Mouse (Mus musculus): ENCODE measurements around the gene Acaca.
"Not testable (repeated sequence)": the region's sequence is repeated elsewhere in the genome, so short reads cannot be mapped to it uniquely, and the experiment has no call there.

Gene Acaca

DNA sequence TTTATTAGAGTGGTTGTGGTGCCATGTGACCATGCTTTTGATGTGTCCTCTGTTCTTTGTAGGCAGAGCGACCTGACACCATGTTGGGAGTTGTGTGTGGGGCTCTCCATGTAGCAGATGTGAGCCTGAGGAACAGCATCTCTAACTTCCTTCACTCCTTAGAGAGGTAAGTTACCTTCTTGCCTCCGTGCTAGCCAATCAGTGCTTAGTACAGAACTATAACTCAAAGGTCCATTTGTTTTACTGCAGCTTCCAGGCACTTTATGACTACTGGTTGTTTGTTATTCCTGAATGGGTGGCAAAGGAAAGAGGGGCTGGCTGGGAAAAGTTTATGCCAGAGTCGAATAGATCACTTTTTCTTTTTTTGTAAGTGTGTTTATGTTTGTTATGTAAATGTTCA lies 121.7 kb downstream of the Acaca start:
- DNase-seq = no peak

DNA sequence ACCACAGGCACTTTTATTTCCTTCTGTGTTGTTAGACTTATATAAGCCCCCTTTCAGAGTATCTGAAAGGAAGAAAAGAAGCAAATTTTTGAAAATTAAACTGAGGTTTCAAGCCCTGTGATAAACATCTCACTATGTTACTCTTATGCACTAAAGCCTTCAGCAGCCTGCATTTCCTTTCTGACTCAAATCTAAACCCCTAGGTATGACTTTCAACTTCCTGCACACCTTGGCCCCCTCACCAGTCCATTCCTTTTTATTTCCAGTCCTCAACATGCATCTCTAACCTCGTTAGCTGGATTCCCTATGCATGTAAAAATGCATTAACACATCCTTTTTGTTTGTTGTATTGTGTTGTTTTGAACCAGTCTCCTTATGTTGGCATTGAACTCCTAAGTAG lies 123.0 kb downstream of the Acaca start:
- DNase-seq = no peak

DNA sequence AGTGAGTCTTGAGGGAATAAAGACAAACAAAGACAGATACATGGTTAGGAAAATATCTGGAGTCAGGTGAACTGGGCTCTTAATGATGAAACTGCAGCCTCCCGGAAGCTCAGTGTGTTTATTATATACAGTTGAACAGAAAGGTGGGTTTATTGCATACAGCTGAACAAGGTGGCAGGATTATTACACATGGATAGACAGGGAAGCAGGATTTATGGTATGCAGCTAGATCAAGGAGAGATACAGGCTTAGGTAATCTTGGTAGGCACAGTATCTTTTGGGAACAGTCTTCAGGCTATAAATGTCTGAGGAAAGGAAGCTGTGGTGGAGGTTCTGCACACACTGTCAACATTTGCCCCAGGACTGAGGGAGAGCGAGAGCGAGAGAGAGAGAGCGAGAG lies 126.4 kb downstream of the Acaca start:
- no peak for DNase-seq

DNA sequence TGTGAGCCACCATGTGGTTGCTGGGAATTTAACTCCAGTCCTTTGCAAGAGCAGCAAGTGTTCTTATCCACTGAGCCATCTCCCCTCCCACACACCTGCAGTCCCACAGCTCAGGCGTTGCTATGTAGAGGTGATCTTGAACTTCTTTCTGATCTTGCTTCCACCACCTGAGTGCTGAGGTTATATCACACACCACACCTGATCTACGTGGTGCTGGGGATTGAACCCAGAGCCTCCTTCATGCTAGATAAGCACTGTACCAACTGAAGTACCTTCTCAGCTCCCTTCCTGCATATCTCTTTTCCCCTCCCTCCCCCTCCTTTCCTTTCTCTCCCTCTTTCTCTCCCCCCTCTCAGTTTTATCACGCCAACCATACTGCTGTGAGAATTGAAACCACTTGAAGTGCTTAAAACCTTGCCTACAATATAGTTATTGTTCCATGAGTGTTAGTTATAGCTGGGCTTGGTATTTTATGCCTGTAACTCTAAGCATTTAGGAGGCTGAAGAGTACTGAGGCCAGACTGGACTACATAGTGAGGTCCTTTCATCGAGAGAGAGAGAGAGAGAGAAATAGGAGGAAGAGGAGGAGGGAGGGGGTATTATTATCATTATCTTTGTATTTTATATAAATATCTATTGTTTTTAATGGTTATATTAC lies 128.7 kb downstream of the Acaca start:
- no peak for DNase-seq

DNA sequence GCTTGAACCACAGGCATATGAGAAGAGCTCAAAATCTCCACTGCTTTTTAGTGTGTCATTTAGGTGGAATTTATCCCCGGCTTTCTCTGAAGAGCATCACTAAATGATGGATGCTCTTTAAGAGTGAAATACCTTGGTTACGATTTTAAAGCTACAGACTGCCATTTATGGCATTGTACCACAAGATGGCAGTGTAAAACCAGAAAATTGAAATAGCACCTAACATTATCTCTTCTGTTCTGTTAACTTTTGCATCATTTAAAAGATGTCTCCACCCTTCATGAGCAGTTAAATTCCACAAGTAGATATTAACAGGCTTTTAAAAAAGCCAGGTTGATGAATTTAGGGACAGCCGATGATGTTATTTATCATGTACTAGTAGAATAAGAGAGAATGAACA lies 135.0 kb downstream of the Acaca start:
- peak; percentile 30 for DNase-seq

DNA sequence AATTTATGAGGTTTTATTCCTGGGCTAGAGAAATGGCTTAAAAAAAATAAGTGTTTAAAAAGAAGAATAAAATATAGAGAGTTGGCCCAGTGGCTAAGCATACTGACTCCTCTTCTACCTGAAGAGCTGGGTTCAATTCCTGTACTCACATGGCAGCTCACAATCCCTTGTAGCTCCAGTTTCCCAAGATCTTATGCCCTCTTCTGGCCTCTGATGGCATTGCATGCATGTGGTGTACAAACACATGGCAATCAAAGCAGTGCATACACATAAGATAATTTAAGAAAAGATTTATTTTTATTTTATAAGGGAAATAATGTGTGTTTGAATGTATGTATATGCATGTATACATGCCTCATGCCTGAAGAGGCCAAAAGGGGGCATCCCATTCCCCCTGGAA lies 138.6 kb downstream of the Acaca start:
- DNase-seq = peak; percentile 41

DNA sequence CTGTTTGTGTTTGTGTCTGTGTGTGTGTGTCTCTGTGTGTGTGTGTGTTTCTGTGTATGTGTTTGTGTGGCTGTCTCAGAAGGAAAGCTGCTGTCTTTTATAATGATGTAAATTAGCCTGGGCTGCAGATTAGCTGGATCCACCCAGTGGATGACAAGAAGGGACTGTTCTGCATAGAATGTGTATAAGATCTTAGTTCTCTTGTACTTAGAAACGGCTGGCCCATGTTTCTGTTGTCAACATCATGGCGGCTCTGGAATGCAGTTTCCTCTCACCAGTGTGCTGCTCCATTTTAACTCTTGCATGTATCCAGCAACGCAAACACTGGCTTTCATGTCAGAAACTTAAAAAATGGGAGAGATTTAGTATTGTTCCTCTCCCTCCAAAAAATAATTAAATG lies 141.0 kb downstream of the Acaca start:
- no peak for DNase-seq

DNA sequence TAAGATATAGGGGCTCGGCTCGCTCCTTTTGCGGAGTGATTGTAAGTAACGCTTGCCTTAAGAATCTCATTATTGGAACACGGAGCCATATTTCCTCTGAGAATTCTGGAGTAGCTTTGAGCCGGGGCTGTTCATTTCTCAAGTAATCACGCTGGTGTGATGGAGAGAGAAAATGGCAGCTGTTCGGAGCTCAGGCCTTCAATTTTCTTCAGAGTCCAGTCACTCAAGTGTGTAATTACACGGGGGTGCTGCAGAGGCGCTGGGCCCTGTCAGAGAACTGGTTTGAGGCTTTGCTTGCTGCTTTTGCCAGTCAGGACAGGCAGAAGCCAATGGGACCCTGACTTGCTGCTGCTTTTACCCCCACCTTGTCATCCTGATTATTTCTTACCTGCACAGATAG lies 142.5 kb downstream of the Acaca start:
- DNase-seq = no peak

DNA sequence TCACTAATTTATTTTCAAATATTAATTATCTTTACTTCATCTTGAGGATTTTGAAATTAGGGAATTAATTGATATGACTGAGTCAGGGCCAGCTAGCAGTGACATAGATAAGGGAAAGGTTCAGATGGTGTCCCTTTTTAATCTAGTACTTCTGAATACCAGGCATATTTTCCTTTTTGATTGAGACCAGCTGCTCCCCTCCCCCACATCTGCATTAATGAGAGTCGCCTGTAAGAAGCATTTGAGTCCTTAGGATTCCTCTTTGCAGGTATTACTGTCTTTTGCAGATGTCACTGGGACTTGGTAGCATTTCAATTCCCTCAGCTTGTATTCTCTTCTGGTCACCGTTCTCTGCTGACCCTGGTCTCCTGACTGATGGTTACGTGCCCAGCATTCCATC lies 143.1 kb downstream of the Acaca start:
- DNase-seq = no peak

DNA sequence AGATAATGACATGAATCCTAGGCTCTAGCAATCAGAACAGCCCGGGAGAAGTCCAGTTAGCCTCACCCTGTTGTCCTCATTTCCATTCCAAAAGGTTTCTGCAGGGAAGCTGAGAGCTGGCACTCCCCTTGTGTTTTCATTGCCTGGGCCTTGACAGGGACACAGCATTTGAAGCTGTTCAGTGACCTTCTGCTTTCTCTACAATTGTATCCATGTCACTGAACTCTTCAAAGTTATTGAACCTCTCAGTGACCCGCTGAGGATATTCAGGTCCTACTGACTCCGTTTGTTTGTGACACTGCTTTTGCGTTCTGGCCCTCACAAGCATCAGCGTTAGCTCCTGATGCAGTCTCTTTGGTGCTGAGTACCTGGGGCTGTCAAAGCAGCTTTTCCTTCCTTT lies 147.5 kb downstream of the Acaca start:
- no peak for DNase-seq

DNA sequence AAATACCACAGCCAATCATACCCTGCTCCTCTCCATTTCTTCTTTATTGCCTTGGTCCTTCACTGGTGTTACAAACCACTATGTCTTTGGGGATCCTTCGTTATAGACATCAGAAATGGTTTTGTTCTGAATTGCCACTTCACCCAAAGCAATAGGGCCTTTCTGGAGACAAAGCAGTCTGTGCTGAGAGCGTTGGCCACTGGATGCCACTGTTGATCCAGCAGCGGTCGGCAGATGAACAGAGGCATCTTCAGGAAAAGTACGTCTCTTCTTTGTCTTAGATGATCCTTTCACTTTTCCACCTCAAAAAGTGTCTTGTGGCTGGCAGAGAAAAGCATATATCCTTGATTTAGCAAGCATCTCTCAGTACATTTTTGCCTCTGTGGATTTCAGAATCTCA lies 151.8 kb downstream of the Acaca start:
- DNase-seq = no peak

DNA sequence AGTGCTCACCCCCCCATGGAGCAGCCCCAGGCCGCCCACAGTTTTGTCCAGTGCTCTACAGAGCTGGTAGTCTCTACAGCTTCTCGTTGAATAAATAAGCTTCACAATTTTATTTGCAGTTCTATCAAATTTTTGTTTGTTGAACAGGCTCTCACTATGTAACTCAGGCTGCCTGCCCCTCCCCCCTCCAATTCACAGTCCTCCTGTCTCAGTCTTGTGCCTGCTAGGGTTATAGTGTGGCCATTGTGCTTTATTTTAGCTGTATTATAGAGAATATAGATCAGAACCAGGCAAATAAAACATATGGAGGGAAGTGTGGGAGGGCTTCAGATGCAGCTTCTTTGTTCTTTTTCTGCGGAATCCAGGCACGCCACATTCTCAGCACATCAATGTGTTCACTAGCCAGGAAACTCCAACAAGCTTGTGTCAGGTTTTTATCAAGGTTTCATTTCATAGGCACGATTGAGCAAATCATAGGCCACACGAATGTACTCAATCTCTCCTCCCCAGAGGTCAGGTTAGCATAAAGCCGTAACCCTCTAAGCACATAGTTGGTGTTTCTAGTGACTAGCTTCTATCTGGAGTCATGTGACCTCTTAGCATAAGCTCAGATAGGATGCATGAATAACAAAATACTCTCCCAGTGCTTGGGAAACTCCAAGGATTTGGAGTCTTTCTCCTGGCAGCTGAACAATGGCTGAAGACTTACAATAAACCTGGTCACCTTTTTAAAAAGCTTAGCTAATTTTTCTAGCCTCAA lies 153.7 kb downstream of the Acaca start:
- DNase-seq = no peak

DNA sequence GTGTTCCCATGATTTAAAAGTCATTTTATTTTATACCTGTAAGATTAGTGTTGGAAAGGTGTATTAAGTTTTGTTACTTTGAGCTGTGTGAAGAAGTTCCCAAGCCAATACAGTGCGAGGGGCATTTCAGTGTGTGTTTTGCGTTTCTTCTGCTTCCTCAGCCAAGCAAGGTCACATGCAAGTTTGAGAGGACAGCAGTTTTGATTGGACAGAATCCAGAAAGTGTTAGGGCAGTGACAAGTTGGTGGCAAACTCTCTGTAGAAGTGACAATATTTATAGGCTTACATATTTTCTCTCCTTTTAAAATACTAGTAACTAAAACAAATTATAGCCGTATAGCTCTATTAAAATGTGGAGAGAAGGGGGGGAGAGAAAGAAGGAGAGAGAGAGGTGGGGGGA lies 161.3 kb downstream of the Acaca start:
- no peak for DNase-seq

DNA sequence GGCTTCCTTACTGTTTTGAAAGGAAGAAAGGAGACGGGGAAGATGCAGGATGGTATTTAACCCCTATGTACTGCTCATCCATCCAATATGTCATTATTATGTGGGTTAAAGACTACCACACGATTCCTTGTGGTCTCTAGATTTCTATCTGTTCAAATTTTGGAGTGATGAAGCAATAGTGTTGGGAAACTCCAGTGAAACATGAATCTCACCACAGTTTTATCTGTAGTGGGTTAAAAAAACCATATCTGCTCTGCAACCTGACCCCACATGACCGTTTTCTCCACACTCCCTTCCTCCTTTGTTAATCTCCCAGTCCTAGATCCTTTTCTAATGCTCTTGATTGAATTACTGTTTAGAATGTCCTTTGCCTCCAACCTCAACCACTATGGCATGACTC lies 163.1 kb downstream of the Acaca start:
- DNase-seq = no peak

DNA sequence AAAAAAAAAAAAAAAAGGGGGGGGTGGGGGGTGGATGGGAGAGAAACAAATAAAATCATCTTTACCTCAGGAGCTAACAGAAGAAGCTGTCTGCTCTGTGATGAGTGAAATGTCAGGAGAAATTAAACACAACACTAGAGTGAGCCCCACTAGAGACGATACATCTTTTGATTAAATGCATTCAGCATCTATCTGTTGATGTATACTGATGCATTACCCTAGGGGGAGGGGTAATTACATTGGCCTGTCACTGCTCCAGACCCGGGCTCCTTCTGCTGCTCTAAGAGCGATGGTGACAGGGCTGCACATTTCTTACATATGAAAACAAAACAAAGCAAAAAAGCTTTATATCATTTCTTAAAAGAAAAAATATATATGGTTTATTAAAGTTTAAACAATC lies 163.8 kb downstream of the Acaca start:
- no peak for DNase-seq

DNA sequence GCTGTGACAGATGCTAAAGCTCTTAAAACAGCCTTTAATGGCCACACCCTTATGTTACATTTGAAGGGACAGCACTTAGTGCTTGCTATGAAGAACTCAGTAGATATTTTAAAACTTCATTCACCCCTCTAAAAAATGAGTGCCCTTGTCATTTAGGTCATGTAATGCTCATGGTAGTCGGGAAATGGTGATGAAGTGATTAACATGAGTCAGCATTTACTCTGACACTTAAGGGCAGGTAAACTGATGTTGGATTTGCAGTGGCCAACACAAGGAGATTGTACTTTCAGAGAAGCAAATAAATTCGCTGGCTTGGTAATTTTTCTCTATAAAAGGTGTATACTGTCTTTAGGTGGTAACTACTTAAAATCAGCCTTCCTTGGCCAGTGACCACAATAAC lies 166.9 kb downstream of the Acaca start:
- no peak for DNase-seq

DNA sequence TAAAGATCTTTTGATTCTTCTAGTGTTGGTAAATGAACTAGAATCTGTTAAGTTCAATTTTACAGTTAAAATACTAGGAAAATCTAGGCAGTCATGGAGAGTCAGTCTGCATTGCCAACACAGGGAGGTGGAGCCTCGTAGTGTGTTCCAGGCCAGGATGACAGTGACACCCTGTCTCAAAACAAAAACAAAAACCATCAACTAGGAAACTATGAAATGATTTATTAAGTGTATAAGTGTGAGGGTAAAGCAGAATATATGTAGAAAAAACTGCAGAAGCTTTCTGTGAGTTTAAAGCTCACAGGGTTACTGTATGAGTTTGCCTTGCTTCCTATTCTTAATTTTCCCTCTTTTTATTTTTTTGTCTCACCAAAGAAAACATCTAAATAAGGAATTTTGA lies 176.0 kb downstream of the Acaca start:
- no peak for DNase-seq

DNA sequence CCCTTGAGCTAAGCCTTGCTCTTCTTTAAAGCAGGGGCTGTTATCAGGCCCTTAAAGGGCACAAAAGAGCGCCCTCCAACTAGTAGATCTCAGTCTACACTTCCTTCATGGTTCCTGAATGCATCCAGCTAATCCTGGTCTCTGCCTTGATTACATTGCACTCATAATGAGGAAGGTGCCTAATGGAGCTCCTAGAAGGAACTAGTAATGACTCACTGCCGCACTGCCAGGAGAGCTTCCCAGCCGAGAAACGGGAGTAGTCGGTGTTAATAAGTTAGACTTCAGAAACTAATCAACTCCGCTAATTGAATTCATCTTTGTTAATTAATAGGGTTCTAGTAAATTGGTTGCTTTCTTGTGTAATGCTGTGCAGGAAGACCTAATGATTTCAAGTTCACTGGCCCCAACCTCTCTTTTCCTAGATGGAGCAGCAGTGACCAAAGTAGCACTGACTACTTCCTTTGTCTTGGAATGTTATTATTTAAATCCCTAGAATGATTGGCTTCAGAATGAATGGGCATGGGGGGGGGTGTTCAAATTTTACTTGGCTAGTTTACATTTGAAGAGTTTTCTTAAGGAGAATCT lies 176.8 kb downstream of the Acaca start:
- DNase-seq = no peak

DNA sequence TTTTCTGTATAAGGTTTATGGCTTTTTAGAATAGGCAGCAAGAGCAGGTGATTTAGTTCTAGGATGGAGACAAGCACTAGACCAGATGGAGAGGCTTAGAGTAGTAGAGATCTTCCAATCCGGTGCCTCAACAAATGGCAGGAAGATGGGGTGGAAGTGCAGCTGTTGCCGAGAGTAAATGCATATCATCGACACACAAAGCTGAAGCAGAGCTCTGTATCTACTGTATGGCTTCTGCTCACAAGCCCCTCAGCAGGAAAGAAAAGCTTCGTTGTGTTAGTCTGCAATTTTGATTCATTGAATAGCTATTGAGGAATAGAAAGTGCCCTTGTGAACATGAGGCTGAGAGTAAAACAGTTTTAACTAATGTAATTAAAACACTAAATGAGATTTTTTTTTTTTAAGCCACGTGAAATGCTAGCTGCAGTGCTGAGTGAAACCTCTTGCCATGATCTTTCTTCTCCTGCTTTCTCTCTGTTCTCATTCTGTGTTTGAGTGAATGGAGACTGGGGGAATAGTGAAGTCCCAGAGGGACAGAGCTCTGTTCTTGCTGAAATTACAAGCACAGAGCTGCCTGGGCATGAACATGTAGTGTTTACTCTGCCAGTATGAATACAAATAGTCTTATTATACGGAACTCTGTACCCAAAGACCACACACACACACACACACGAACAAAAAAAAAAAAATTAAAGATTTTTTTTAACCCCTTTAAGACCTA lies 194.7 kb downstream of the Acaca start:
- DNase-seq = no peak

DNA sequence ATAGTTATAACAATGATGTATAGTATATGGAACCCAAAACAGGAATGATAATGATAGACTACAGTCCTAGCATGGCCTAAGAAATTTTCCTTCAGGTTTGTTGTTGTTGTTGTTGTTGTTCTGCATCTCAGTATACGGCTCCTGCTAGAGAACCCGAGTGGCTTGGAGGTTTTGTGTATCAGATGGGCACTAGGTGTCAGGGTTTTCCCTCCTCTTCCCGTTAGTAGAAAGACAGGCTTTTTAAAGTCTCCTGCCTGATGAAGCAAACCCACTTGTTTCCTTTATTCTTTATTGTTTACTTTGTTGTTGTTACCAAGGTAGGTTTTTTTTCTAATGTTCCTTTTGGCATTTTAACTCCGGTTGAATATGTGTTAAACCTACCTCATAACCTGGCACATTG lies 197.6 kb downstream of the Acaca start:
- DNase-seq = no peak

DNA sequence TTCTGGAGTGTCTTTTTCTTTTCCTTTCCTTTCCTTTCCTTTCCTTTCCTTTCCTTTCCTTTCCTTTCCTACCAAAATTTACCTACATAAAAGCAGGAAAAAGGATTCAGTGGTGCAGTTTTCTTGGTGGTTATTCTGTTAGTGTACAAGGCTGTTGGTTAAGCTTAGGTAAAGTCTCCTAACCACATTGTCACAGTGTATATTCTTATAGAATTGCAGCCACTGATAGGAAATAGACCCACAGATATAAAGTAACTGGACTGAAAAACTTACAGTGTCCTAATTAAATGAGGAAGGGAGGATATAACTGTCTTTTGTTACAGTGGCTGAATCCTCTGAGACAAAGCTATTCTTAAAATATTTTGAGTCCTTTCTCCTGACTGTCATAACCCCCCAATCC lies 202.9 kb downstream of the Acaca start:
- no peak for DNase-seq

DNA sequence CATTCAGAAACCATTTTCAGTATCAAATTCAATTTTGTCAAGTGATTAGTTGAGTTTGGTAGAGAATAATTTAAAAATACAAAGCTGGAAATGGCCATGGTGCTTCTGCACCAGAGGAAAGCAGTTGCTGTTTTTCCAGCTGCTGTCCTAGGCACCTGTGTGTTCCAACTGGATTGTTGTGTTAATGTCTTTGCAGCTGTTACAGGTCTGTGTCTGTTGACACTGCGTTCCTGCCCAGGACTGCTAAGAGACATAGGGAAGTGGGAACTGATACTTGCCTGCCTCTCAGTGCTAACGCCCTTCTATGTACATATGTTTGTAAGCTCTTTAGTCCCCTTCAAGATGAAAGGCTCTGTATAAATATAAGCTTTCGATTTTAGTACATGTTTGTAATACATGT lies 203.4 kb downstream of the Acaca start:
- no peak for DNase-seq

DNA sequence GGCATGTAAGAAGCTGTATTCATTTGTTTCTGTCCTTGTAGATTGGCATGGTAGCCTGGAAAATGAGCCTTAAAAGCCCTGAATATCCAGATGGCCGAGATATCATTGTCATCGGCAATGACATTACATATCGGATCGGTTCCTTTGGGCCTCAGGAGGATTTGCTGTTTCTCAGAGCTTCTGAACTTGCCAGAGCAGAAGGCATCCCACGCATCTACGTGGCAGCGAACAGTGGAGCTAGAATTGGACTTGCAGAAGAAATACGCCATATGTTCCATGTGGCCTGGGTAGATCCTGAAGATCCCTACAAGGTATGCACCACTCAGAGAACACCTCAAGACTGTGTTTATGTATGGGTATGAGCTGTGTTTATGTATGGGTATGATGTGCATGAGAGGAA lies 208.8 kb downstream of the Acaca start:
- DNase-seq = not testable (repeated sequence)

DNA sequence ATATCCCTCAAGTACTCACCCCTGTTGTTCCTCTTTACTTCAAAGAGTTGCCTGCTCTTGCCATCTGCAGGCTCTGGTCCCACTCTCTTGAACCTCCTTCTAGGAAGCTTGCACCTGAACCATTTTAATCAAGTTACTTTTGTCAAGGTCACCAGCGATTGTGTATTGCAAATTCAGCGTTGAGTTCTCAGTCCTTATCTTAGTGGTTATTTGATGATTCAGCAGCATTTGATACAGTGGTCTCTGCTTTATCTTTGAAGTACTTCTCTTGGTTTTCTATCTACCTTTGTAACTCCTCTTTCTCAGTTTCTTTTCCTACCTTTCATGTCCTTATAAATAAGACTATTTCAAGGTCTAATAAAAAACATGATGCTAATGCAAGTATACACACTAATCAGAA lies 211.2 kb downstream of the Acaca start:
- no peak for DNase-seq
